Mouse (Mus musculus) hindbrain, postnatal 0 days (tissue): ENCODE results near the gene Lsm2. TPM values are rescaled to one million over a fixed set of nuclear protein-coding genes. Genes with fewer than 3 reads are reported as not detected.

Experiments used
- ATAC-seq: fragments of 200-750 bp; cut with Nextera tagmentation; 2 replicates; pipeline ENCODE4 v1.8.0; 2017; ENCODE audit warnings: mild to moderate bottlenecking, moderate TSS enrichment, moderate library complexity
- DNase-seq: peaks from one replicate; pipeline ENCODE4 v3.0.0-alpha.2; 2015; ENCODE audit warnings: low spot score
- H3K27ac ChIP-seq: fragments of 300-500 bp; sonication (generic); 2 replicates; pipeline ENCODE4 v1.5.1; 2014; ENCODE audit warnings: mild to moderate bottlenecking
- H3K27me3 ChIP-seq: fragments of 300-500 bp; sonication (generic); 2 replicates; pipeline ENCODE4 v1.6.1; 2014; ENCODE audit warnings: low read length, mixed read lengths; ENCODE audit not compliant: insufficient read depth
- H3K36me3 ChIP-seq: fragments of 300-500 bp; sonication (generic); 2 replicates; pipeline ENCODE4 v1.6.1; 2014; ENCODE audit warnings: low read length, mixed read lengths; ENCODE audit not compliant: insufficient read depth
- H3K4me1 ChIP-seq: fragments of 300-500 bp; sonication (generic); 2 replicates; pipeline ENCODE4 v1.6.1; 2014; ENCODE audit warnings: antibody characterized with exemption, low read length, mixed read lengths; ENCODE audit not compliant: insufficient read depth
- H3K4me2 ChIP-seq: fragments of 300-500 bp; sonication (generic); 2 replicates; pipeline ENCODE4 v1.6.1; 2014; ENCODE audit warnings: low read depth, mild to moderate bottlenecking, low read length, moderate library complexity, mixed read lengths
- H3K4me3 ChIP-seq: fragments of 300-500 bp; sonication (generic); 2 replicates; pipeline ENCODE4 v1.5.1; 2014; ENCODE audit warnings: low read length
- H3K9ac ChIP-seq: fragments of 300-500 bp; sonication (generic); replicated peaks from 2 replicates; pipeline ENCODE4 v1.6.1; 2014; ENCODE audit warnings: mild to moderate bottlenecking, low read length, moderate library complexity, mixed read lengths
- H3K9me3 ChIP-seq: fragments of 300-500 bp; sonication (generic); 2 replicates; pipeline ENCODE4 v1.6.1; 2016; ENCODE audit warnings: low read length, mixed read lengths
- CTCF ChIP-seq: IDR thresholded peaks from 2 replicates; pipeline ENCODE4 v1.5.1; 2016; ENCODE audit warnings: antibody characterized with exemption, control low read depth, low read depth
- WGBS: fragments of 180-500 bp; shearing (Covaris S2); extraction: QIAGEN DNeasy Blood & Tissue Kit; methylation state at CpG from one replicate; pipeline ENCODE4 v1.1.7; 2014; 5-methylcytosine and 5-hydroxymethylcytosine counted together
- polyA plus RNA-seq: library from polyadenylated mRNA; unstranded; fragments of >200 nt; fragmentation: Nextera tagmentation; extraction: Ambion mirVana; gene quantifications from 2 replicates; pipeline ENCODE4 v1.2.1, GENCODE M21; 2015
- total RNA-seq: library from RNA; depleted of rRNA; stranded (reverse); fragments of >200 nt; gene quantifications from 2 replicates; pipeline ENCODE4 v1.2.3, GENCODE M21; 2014

Lsm2 gene
- total and polyA plus RNA-seq, 2 experiments from 2014 or later: 35.5 to 106 TPM

- WGBS: 59% methylated on average over 8 of the region's 10 CpGs
- ATAC-seq: no peak
- no peaks in the 10 kb centered on the region for H3K36me3 ChIP-seq
- no peak for DNase-seq
- H3K27me3 ChIP-seq: no peaks in the 10 kb centered on the region
- H3K9ac ChIP-seq: no peak overlapping the region
- TF ChIP-seq CTCF: no peak
- no peak overlapping the region for H3K4me2 ChIP-seq
- H3K9me3 ChIP-seq: no peaks in the 10 kb centered on the region
- H3K27ac ChIP-seq: no peak overlapping the region
- H3K4me3 ChIP-seq: no peak overlapping the region
- peaks cover 6% of the 10 kb centered on the region for H3K4me1 ChIP-seq
Measured at GRCm38 (mm10) chr17:35024691-35025488, 43.2 kb downstream of the Lsm2 start.

GRCm38 (mm10) chr17:35026206-35026605 is 44.5 kb downstream of the Lsm2 start:
- Histone ChIP-seq H3K9ac (no peak overlapping the region), H3K27ac (no peak overlapping the region), H3K9me3 (no peaks in the 10 kb centered on the region), H3K36me3 (no peaks in the 10 kb centered on the region), H3K4me3 (no peak overlapping the region), H3K27me3 (no peaks in the 10 kb centered on the region), H3K4me1 (peaks cover 6% of the 10 kb centered on the region), H3K4me2 (0 out of 2 replicates have a peak overlapping the region, but pooled peaks have one; percentile 1)
- WGBS: 79% methylated on average over 5 of the region's 5 CpGs
- TF ChIP-seq CTCF: peak; percentile 20; the same call in 1 of the 2 replicates
- DNase-seq (no peak), ATAC-seq (no peak)

GRCm38 (mm10) chr17:35027277-35028068 is 45.8 kb downstream of the Lsm2 start, which contains the start of gene Sapcd1:
Sapcd1 (minus strand) TSS chr17:35028016.
- DNase-seq: peak; percentile 83
- 26% methylated on average over 13 of the region's 13 CpGs for WGBS
- no peaks in the 10 kb centered on the region; the same call in 1 of the 2 replicates for H3K4me1 ChIP-seq
- H3K4me3 ChIP-seq: no peak within 1 kb of the TSS
- H3K9ac ChIP-seq: no peak within 1 kb of the TSS
- peak; percentile 80 for ATAC-seq
- no peaks in the 10 kb centered on the region for H3K9me3 ChIP-seq
- H3K27ac ChIP-seq: peak within 1 kb of the TSS; percentile 57
- no peaks in the 10 kb centered on the region for H3K27me3 ChIP-seq
- H3K36me3 ChIP-seq: no peaks in the 10 kb centered on the region
- H3K4me2 ChIP-seq: no peak within 1 kb of the TSS
- TF ChIP-seq CTCF: no peak

- Histone ChIP-seq H3K4me3 (no peak overlapping the region), H3K36me3 (no peaks in the 10 kb centered on the region), H3K9ac (no peak overlapping the region), H3K4me1 (no peaks in the 10 kb centered on the region; the same call in 1 of the 2 replicates), H3K27me3 (no peaks in the 10 kb centered on the region), H3K9me3 (no peaks in the 10 kb centered on the region), H3K4me2 (no peak overlapping the region), H3K27ac (peak overlapping the region; percentile 0; the same call in 1 of the 2 replicates)
- no peak for ATAC-seq
- TF ChIP-seq CTCF: no peak
- 78% methylated on average over 2 of the region's 2 CpGs for WGBS
- peak; percentile 24 for DNase-seq
Measured at GRCm38 (mm10) chr17:35028315-35028714, 46.7 kb downstream of the Lsm2 start.

GRCm38 (mm10) chr17:35029691-35030532 is 48.2 kb downstream of the Lsm2 start:
- ATAC-seq: peak; percentile 45; the same call in 1 of the 2 replicates
- Histone ChIP-seq H3K27me3 (no peaks in the 10 kb centered on the region), H3K9ac (no peak overlapping the region), H3K27ac (no peak overlapping the region), H3K9me3 (no peaks in the 10 kb centered on the region), H3K36me3 (no peaks in the 10 kb centered on the region), H3K4me3 (no peak overlapping the region), H3K4me1 (no peaks in the 10 kb centered on the region; the same call in 1 of the 2 replicates), H3K4me2 (peak overlapping the region; percentile 39)
- peak; percentile 67 for DNase-seq
- peak; percentile 70 for TF ChIP-seq CTCF
- WGBS: 26% methylated on average over 19 of the region's 19 CpGs

GRCm38 (mm10) chr17:35031272-35031671 is 49.6 kb downstream of the Lsm2 start:
- Histone ChIP-seq H3K27me3 (no peaks in the 10 kb centered on the region), H3K4me3 (no peak overlapping the region), H3K4me2 (no peak overlapping the region), H3K9ac (no peak overlapping the region), H3K27ac (no peak overlapping the region), H3K9me3 (no peaks in the 10 kb centered on the region), H3K4me1 (no peaks in the 10 kb centered on the region; the same call in 1 of the 2 replicates), H3K36me3 (no peaks in the 10 kb centered on the region)
- no peak for ATAC-seq
- DNase-seq: no peak
- 82% methylated on average over 11 of the region's 11 CpGs for WGBS
- TF ChIP-seq CTCF: no peak
